Mouse (Mus musculus) mature B cell (primary cell): ENCODE results near the gene Ptafr.

ENCODE experiments used
- in situ Hi-C: fragments of 300-500 bp; cut with MboI; formaldehyde crosslinking; loops from 2 replicates; pipeline ENCODE4 v1.14.3; 2019

Ptafr gene

DNA sequence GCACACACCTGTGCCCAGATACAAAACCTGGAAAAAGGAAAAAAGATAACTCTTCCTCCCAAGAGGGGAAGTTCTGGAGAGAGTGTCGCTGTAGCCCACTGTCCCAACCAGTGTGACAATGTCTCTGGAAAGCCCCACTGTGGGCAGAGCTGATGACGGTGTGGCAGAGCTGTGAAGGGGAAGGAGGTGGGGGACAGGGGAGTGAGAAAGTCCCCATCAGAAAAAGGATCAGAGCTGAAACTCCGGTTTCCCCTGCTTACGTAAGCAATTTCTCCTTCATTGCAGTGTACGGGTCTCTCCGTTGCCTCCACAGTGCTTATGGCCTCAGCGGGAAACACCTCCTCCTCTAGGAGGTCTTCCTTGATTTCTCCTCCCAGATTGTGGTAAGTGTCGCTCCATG, 47.5 kb downstream of the Ptafr start:
- in situ Hi-C loops = no loop called here

GRCm38 (mm10) chr4:132617873-132618272, 54.0 kb downstream of the Ptafr start:
- in situ Hi-C loops = no loop called here

DNA sequence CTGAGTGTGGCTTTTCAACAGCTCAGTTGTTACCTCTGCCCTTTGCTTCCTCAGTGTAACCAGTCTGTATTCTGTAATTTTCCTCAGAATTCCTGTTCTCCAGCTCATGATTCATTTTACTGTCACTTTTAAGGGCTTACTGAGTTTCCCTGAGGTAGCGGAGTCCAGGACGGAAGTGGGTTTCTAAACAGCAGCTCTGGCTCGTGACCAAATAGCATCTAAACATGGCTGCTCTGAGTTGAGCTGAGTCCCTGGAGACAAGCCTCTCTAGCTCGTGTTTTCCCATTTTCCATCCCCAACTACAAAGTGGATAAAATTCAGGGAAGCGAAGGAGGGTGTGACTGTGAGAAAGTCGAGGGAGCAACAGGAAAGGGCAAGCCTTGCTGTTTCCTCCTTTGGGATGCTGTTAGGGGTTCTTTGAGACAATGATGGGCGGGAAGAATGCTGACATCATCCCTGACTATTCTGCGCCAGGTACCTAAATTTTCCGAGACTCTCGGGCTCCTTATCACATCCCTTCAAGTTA, 55.0 kb downstream of the Ptafr start:
- in situ Hi-C loops = no loop called here

GRCm38 (mm10) chr4:132620134-132620533, 56.3 kb downstream of the Ptafr start:
- in situ Hi-C loops = no loop called here

DNA sequence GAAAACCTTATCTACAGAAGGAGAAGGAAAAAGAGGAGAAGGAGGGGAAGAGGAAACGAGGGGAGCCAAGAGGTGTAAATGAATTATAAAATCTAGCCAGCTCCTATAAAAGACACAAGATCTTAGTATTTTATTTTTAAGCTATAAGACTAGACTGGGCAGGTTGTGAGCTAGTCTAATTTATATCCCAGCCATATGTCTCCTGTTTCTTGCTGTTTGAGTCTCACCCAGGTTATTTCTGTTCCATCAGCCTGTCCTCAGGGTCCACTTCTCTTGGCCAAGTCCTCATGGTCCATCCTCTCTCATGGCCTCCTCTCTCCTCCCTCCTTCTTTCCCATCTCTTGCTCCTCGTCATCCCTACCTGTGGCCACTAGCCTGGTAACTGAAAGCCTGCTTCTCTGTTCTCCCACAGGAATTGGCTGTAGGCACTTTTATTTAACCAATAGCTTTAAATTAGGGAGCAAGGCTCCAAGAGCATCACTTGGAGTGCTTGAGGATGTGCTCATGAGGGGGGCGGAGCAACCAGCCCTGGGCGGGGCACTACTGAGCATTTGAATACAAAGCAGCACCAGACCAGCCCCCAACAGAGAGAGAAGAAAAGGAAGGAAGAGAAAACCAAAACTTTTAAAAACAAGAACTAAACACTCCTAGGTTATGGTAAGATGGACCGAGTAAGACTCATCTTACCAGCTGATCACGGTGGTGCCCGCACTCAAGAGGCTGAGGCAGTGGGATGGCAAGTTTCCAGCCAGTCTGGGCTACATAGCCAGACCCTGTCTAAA, 57.6 kb downstream of the Ptafr start:
- in situ Hi-C loops = no loop called here

GRCm38 (mm10) chr4:132624034-132624657, 60.3 kb downstream of the Ptafr start:
- in situ Hi-C loops = no loop called here

- in situ Hi-C loops = no loop called here
Observed at GRCm38 (mm10) chr4:132628830-132629229, 65.0 kb downstream of the Ptafr start.
